Mouse (Mus musculus): Measurements from ENCODE around the gene Cpeb3.

DNA sequence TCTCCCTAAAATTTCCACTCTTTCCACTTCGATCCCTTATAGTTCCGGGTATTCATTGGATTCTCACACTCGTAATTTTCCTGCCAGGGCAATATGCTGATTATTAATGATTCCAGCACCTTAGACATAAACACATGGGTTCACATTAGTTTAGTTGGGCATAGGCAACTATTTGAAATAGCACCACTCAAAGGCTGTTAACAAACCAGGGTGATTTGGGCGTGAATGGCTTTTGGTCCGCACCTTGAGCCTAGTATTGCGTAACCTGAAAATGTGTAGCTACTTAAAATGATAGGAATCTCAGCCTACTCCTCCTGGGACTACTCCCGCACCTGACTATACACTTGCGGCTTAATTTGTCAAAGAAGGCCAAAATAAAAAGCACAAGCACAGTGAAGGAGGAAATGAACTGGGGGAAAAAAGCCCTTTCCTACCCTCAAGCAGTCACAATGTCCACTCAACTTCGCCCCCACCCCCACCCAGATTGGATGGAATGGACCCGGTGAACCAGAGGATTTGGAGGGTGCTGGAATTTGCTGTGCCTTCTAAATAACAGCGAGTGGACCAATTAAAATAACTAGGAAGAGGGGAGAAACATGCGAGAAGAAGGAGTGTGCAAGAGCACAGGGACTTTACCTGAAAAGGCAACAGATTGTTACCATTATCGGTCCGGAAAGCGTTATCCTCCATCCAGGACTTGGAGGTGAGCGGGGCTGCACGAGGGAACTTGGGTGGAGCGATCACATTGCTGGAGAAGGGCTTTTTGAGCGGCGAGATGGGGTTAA is 34.9 kb downstream of the Cpeb3 start:
- TF ChIP-seq CTCF (IDR thresholded peaks at IDR 0.05; ENCODE audit: borderline replicate concordance, control insufficient read depth, extremely low read depth, insufficient read depth, low read length, poor library complexity) (no peak), POLR2A (IDR thresholded peaks at IDR 0.05; ENCODE audit: control insufficient read depth, extremely low read depth, insufficient read depth, low read length, poor library complexity) (no peak)
